ENCODE assay signal across 35 mouse cellular contexts in the genomic region with DNA sequence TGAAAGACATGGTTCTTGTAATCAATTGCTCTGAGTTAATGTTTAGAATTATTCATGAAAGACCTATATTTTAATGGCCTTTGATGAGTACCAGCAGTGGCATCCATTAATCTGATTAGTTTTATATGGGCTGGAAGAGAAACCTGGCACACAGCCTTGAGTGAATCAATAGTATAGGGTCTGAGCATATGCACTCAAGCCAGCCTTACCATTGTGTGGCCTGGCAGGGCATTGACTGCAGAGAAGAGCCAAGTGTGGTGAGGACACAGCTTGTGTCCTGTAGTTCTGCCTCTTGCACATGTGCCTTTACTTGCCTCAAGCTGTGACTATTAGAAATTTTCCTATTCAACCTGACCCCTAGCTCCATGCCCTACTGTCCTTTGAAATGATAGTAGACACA.
"Had no signal": no experiment of that assay in that cellular context is flagged by ENCODE, and none has a peak within 500 bp of the region (broad histone marks: within the 10 kb centered on the region; RNA-seq: fewer than 3 reads in every experiment).

No protein-coding gene starts in this region.

- ATAC-seq: hindbrain, embryonic 16.5 days; hindbrain, postnatal 0 days; inflammation-experienced regulatory T-cells, adult 6 months; intestine, embryonic 15.5 days; intestine, embryonic 16.5 days; intestine, postnatal 0 days had no signal

- H3K9me3 ChIP-seq: heart, embryonic 10.5 days; heart, embryonic 12.5 days; heart, embryonic 13.5 days; heart, embryonic 15.5 days; hindbrain, embryonic 10.5 days; hindbrain, embryonic 12.5 days; hindbrain, embryonic 13.5 days; hindbrain, embryonic 15.5 days; intestine, embryonic 15.5 days; kidney, embryonic 15.5 days had no signal

- H3K4me2 ChIP-seq: heart, embryonic 11.5 days; heart, embryonic 12.5 days; heart, embryonic 13.5 days; heart, embryonic 15.5 days; hindbrain, embryonic 12.5 days; hindbrain, embryonic 13.5 days; hindbrain, embryonic 14.5 days; hindbrain, embryonic 15.5 days; intestine, embryonic 15.5 days; kidney, embryonic 15.5 days had no signal

- DNase-seq: heart, postnatal 10 days; heart, postnatal 14 days; heart, postnatal 36 days; heart, postnatal 4 days; kidney, adult 11 months; kidney, adult 18-20 months; kidney, adult 2 months; kidney, adult 8-10 months; kidney, adult 9 months; kidney, postnatal 10 days; kidney, postnatal 14 days; kidney, postnatal 25 days; kidney, postnatal 36 days; kidney, postnatal 4 days; layer of hippocampus, adult 9-11 months; layer of hippocampus, postnatal 36 days had no signal

- H3K27me3 ChIP-seq: heart, embryonic 12.5 days; heart, embryonic 13.5 days; heart, embryonic 15.5 days; hindbrain, embryonic 12.5 days; hindbrain, embryonic 13.5 days; hindbrain, embryonic 15.5 days; intestine, embryonic 15.5 days had no signal

- H3K27ac ChIP-seq: heart, embryonic 10.5 days; heart, embryonic 13.5 days; heart, embryonic 15.5 days; hindbrain, embryonic 10.5 days; hindbrain, embryonic 12.5 days; hindbrain, embryonic 13.5 days; hindbrain, embryonic 14.5 days; hindbrain, embryonic 15.5 days; hindbrain, postnatal 0 days; intestine, embryonic 15.5 days; kidney, embryonic 15.5 days; kidney, postnatal 0 days; layer of hippocampus, adult 2 months had no signal

- H3K4me1 ChIP-seq: heart, embryonic 10.5 days; heart, embryonic 12.5 days; heart, embryonic 13.5 days; heart, embryonic 15.5 days; hindbrain, embryonic 10.5 days; hindbrain, embryonic 12.5 days; hindbrain, embryonic 13.5 days; hindbrain, embryonic 15.5 days; intestine, embryonic 15.5 days; kidney, embryonic 15.5 days had no signal

- H3K9ac ChIP-seq: heart, embryonic 12.5 days; heart, embryonic 13.5 days; heart, embryonic 15.5 days; hindbrain, embryonic 12.5 days; hindbrain, embryonic 13.5 days; hindbrain, embryonic 14.5 days; hindbrain, embryonic 15.5 days; intestine, embryonic 15.5 days; kidney, embryonic 15.5 days had no signal

- H3K36me3 ChIP-seq: heart, embryonic 10.5 days; heart, embryonic 12.5 days; heart, embryonic 13.5 days; heart, embryonic 15.5 days; hindbrain, embryonic 10.5 days; hindbrain, embryonic 12.5 days; hindbrain, embryonic 13.5 days; hindbrain, embryonic 15.5 days; intestine, embryonic 15.5 days; kidney, embryonic 15.5 days had no signal

- H3K4me3 ChIP-seq: heart, embryonic 10.5 days; heart, embryonic 12.5 days; heart, embryonic 13.5 days; heart, embryonic 15.5 days; hindbrain, embryonic 10.5 days; hindbrain, embryonic 12.5 days; hindbrain, embryonic 13.5 days; hindbrain, embryonic 15.5 days; intestine, embryonic 15.5 days; kidney, embryonic 15.5 days; layer of hippocampus, adult 2 months had no signal
